Mouse (Mus musculus): Measurements from ENCODE around the gene Cbx8.

- TF ChIP-seq CTCF (IDR thresholded peaks at IDR 0.05; ENCODE audit: low read depth, low read length), result no peak
- no peak for TF ChIP-seq GATA1 (IDR thresholded peaks at IDR 0.05; ENCODE audit: borderline replicate concordance, low read length)
- TF ChIP-seq GATA2 (IDR thresholded peaks at IDR 0.05; ENCODE audit: borderline replicate concordance, low read depth, low read length), result no peak
- no peak for TF ChIP-seq TAL1 (conservative IDR thresholded peaks at IDR 0.05; ENCODE audit: low read depth, low read length)
- TF ChIP-seq POLR2AphosphoS5 (IDR thresholded peaks at IDR 0.05; ENCODE audit: insufficient replicate concordance, low read depth, low read length), result no peak
Measured at GRCm38 (mm10) chr11:119051927-119052660, 11.3 kb upstream of the Cbx8 start.

Data from G1E (cell line).